Mouse (Mus musculus) midbrain, embryonic 16.5 days (tissue): ENCODE data around the gene Sema3f. TPM values are rescaled to one million over a fixed set of nuclear protein-coding genes. Genes with fewer than 3 reads are reported as not detected.
A peak's percentile ranks its signal among the peaks of the same experiment; 100 is the strongest.

Experiments used
- ATAC-seq: fragments of 200-750 bp; cut with Nextera tagmentation; 2 replicates; pipeline ENCODE4 v1.8.0; 2017; ENCODE audit warnings: moderate TSS enrichment
- H3K27ac ChIP-seq: fragments of 300-500 bp; sonication (generic); 2 replicates; pipeline ENCODE4 v1.5.1; 2014; ENCODE audit warnings: mild to moderate bottlenecking, low read length, mixed read lengths
- H3K27me3 ChIP-seq: fragments of 300-500 bp; sonication (generic); 2 replicates; pipeline ENCODE4 v1.6.1; 2014; ENCODE audit warnings: low read depth, low read length, mixed read lengths; ENCODE audit not compliant: control insufficient read depth, insufficient read depth
- H3K36me3 ChIP-seq: fragments of 300-500 bp; sonication (generic); 2 replicates; pipeline ENCODE4 v1.6.1; 2014; ENCODE audit warnings: mild to moderate bottlenecking, low read length, moderate library complexity, mixed read lengths; ENCODE audit not compliant: control insufficient read depth, insufficient read depth
- H3K4me1 ChIP-seq: fragments of 300-500 bp; sonication (generic); 2 replicates; pipeline ENCODE4 v1.6.1; 2014; ENCODE audit warnings: mild to moderate bottlenecking, low read length, mixed read lengths; ENCODE audit not compliant: control insufficient read depth, insufficient read depth
- H3K4me2 ChIP-seq: fragments of 300-500 bp; sonication (generic); 2 replicates; pipeline ENCODE4 v1.6.1; 2014; ENCODE audit warnings: mild to moderate bottlenecking, low read length, mixed read lengths
- H3K4me3 ChIP-seq: fragments of 300-500 bp; sonication (generic); 2 replicates; pipeline ENCODE4 v1.5.1; 2014; ENCODE audit warnings: low read depth, mild to moderate bottlenecking, low read length, moderate library complexity, mixed read lengths
- H3K9ac ChIP-seq: fragments of 300-500 bp; sonication (generic); 2 replicates; pipeline ENCODE4 v1.6.1; 2014; ENCODE audit warnings: low read depth, low read length, mixed read lengths
- H3K9me3 ChIP-seq: fragments of 300-500 bp; sonication (generic); replicated peaks from 2 replicates; pipeline ENCODE4 v1.6.1; 2014; ENCODE audit warnings: mild to moderate bottlenecking, low read length, mixed read lengths; ENCODE audit not compliant: control insufficient read depth, poor library complexity, severe bottlenecking
- WGBS: fragments of 180-500 bp; shearing (Covaris S2); extraction: QIAGEN DNeasy Blood & Tissue Kit; methylation state at CpG from one replicate; pipeline ENCODE4 v1.1.7; 2014; 5-methylcytosine and 5-hydroxymethylcytosine counted together
- polyA plus RNA-seq: library from polyadenylated mRNA; unstranded; fragments of >200 nt; fragmentation: Nextera tagmentation; extraction: Ambion mirVana; gene quantifications from 2 replicates; pipeline ENCODE4 v1.2.1, GENCODE M21; 2015

The Sema3f gene
- polyA plus RNA-seq, 1 experiment from 2014 or later: 19.2 TPM

- Histone ChIP-seq H3K4me2 (no peak overlapping the region), H3K36me3 (no peaks in the 10 kb centered on the region), H3K27me3 (peaks cover 13% of the 10 kb centered on the region; the same call in 1 of the 2 replicates), H3K9ac (no peak overlapping the region), H3K9me3 (no peaks in the 10 kb centered on the region), H3K4me3 (no peak overlapping the region), H3K4me1 (peaks cover 13% of the 10 kb centered on the region), H3K27ac (no peak overlapping the region)
- WGBS: 92% methylated on average over 8 of the region's 8 CpGs
- ATAC-seq: no peak
Measured at GRCm38 (mm10) chr9:107662342-107662741, 47.9 kb downstream of the Sema3f start.

GRCm38 (mm10) chr9:107660777-107661176 is 49.5 kb downstream of the Sema3f start:
- no peaks in the 10 kb centered on the region for H3K9me3 ChIP-seq
- H3K4me2 ChIP-seq: no peak overlapping the region
- no peak overlapping the region for H3K9ac ChIP-seq
- H3K36me3 ChIP-seq: no peaks in the 10 kb centered on the region
- no peak overlapping the region for H3K27ac ChIP-seq
- H3K4me3 ChIP-seq: no peak overlapping the region
- ATAC-seq: no peak
- WGBS: 60% methylated on average over 3 of the region's 3 CpGs
- H3K27me3 ChIP-seq: peaks cover 5% of the 10 kb centered on the region; the same call in 1 of the 2 replicates
- H3K4me1 ChIP-seq: peaks cover 3% of the 10 kb centered on the region; the same call in 1 of the 2 replicates

- 84% methylated on average over 3 of the region's 3 CpGs for WGBS
- Histone ChIP-seq H3K4me3 (no peak overlapping the region), H3K4me1 (peaks cover 3% of the 10 kb centered on the region; the same call in 1 of the 2 replicates), H3K9ac (no peak overlapping the region), H3K27me3 (no peaks in the 10 kb centered on the region), H3K9me3 (no peaks in the 10 kb centered on the region), H3K27ac (peak overlapping the region; percentile 70), H3K4me2 (no peak overlapping the region), H3K36me3 (no peaks in the 10 kb centered on the region)
- peak; percentile 27; the same call in 1 of the 2 replicates for ATAC-seq
Measured at GRCm38 (mm10) chr9:107659961-107660360, 50.3 kb downstream of the Sema3f start.

DNA sequence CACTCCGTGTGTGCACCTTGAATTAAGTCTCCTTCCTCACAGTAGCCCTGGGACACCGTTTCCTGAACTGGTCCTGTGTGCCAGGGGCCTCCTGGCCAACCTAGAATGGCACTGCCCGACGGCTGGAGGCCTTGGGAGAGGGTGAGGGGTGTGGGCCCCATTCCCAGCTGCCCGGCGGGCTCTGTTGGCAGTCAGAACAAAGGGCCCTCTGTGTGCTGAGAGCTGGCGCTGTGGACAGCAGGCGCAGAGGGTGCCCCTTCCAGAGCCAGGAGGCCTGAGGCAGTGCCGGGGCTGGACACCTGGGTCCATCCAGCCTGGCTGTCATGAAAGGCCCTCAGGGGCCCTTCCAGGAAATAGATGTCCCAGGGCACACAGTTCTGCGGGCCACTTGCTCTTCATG is 50.7 kb downstream of the Sema3f start:
- no peak overlapping the region for H3K9ac ChIP-seq
- peak overlapping the region; percentile 70 for H3K27ac ChIP-seq
- WGBS: 61% methylated on average over 10 of the region's 10 CpGs
- no peaks in the 10 kb centered on the region for H3K36me3 ChIP-seq
- no peak overlapping the region for H3K4me3 ChIP-seq
- no peaks in the 10 kb centered on the region for H3K27me3 ChIP-seq
- no peak overlapping the region for H3K4me2 ChIP-seq
- no peaks in the 10 kb centered on the region for H3K9me3 ChIP-seq
- peaks cover 3% of the 10 kb centered on the region; the same call in 1 of the 2 replicates for H3K4me1 ChIP-seq
- ATAC-seq: peak; percentile 78

DNA sequence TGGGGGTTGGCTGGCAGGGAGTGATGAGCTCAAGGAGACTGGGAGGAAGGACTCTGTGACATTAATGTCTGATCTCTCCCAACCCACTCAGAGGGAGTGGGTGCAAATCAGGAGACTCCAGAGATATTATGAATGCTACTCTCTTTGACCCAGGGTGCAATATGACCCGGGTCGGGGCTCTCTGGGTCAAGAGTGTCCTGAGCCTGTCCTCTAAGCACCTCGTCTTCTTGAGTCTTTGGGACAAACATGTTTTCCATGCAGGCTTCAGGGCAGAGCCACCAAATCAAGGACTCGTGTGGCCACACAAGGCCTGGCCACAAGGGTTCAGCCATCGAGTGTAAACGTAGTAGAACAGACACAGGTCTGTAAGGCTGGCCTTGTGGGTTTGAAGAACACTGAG is 52.2 kb downstream of the Sema3f start:
- no peak overlapping the region for H3K4me3 ChIP-seq
- no peak for ATAC-seq
- 87% methylated on average over 6 of the region's 6 CpGs for WGBS

DNA sequence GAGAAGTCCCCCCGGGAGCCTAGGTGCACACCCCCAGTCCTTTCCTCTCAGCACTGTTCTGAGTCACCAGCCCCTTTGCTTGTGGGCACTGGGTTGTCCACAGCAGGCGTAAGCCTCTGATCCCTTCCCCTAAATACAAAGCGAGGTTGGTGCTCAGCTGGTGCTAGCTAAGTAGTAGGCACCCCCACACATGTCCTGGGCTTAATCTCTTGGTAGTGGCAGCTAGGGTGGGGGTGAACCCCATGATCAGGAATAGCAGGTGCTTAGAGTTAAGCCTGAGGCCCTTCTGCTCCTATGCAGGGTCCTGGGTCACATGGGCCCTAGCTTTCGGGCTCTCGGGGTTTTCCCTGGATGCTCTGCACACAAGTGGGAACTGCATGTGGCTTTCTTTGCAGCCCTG is 53.1 kb downstream of the Sema3f start:
- Histone ChIP-seq H3K4me1 (no peaks in the 10 kb centered on the region), H3K9ac (no peak overlapping the region), H3K9me3 (no peaks in the 10 kb centered on the region), H3K36me3 (no peaks in the 10 kb centered on the region), H3K4me2 (no peak overlapping the region), H3K27me3 (no peaks in the 10 kb centered on the region), H3K27ac (no peak overlapping the region), H3K4me3 (no peak overlapping the region)
- ATAC-seq: no peak
- 83% methylated on average over 5 of the region's 5 CpGs for WGBS

More for the DNA sequence above, 52.2 kb downstream of the Sema3f start:
- Histone ChIP-seq H3K9ac (no peak overlapping the region), H3K4me1 (no peaks in the 10 kb centered on the region; the same call in 1 of the 2 replicates), H3K36me3 (no peaks in the 10 kb centered on the region), H3K9me3 (no peaks in the 10 kb centered on the region), H3K27ac (no peak overlapping the region), H3K4me2 (no peak overlapping the region), H3K27me3 (no peaks in the 10 kb centered on the region)

GRCm38 (mm10) chr9:107654585-107654984 is 55.7 kb downstream of the Sema3f start:
- Histone ChIP-seq H3K4me3 (no peak overlapping the region), H3K36me3 (no peaks in the 10 kb centered on the region), H3K9me3 (no peaks in the 10 kb centered on the region), H3K27ac (no peak overlapping the region), H3K4me2 (no peak overlapping the region), H3K9ac (no peak overlapping the region), H3K27me3 (no peaks in the 10 kb centered on the region), H3K4me1 (peaks cover 7% of the 10 kb centered on the region; the same call in 1 of the 2 replicates)
- 79% methylated on average over 4 of the region's 4 CpGs for WGBS
- no peak for ATAC-seq

GRCm38 (mm10) chr9:107653474-107653873 is 56.8 kb downstream of the Sema3f start:
- H3K27me3 ChIP-seq: no peaks in the 10 kb centered on the region
- H3K27ac ChIP-seq: no peak overlapping the region
- no peak overlapping the region for H3K9ac ChIP-seq
- peaks cover 7% of the 10 kb centered on the region; the same call in 1 of the 2 replicates for H3K4me1 ChIP-seq
- WGBS: 92% methylated on average over 2 of the region's 2 CpGs
- H3K4me2 ChIP-seq: no peak overlapping the region
- H3K36me3 ChIP-seq: no peaks in the 10 kb centered on the region
- no peak for ATAC-seq
- H3K4me3 ChIP-seq: no peak overlapping the region
- H3K9me3 ChIP-seq: no peaks in the 10 kb centered on the region

DNA sequence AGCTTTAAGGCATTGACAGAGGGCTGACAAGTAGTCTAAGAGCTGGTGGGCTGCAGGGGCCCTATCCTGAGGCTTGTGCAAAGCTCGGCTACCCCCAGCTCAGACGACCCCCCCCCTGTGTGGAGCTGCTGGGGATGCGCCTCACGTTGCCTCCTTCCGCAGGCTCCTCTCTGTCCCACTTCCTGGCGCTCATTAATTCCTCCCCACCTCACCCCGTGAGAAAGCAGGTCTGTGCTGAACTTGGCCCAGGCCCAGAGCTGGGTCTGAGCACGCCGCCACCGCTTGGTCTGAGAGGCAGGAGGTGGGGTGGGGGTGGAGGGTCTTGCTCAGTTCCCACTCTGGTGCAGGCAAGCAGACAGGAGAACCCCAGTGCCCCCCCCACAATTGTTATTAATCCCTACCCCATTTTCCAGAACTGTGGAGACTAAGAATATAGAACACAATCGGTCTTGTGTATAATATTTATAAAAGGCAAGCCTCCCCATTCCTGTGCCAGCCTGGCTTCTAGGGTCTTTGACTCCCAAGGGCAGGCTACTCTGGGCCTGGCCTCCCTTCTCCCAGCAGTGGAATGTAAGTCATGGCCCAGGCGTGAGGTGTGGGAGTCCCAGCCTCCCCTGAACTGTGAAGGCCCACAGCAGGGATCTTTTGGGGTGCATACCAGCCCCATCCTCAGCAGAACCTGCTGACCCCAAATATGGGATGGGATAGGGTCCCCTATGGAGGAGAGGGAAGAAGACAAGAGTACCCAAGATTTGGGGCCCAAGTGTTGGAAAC is 59.4 kb downstream of the Sema3f start:
- peak; percentile 83 for ATAC-seq
- Histone ChIP-seq H3K36me3 (no peaks in the 10 kb centered on the region), H3K4me2 (no peak overlapping the region), H3K9ac (no peak overlapping the region), H3K4me3 (no peak overlapping the region), H3K4me1 (peaks cover 7% of the 10 kb centered on the region; the same call in 1 of the 2 replicates), H3K27ac (peak overlapping the region; percentile 70), H3K9me3 (no peaks in the 10 kb centered on the region), H3K27me3 (no peaks in the 10 kb centered on the region)
- WGBS: 29% methylated on average over 12 of the region's 12 CpGs
